Mouse (Mus musculus) gastrocnemius, postnatal 36 days (tissue): ENCODE measurements at regions not wholly inside any gene's neighbourhood (a gene's known extent, or its start where the extent isn't known, plus 50 kb on each side); places are given as distances from the start of the nearest gene placed in this dataset.

ENCODE experiments used
- DNase-seq, 2 experiments: peaks; one replicate each; pipeline ENCODE4 v3.0.0; 2022
- intact Hi-C: fragments of 180-260 bp; cut with DNase I; formaldehyde crosslinking; loops from one replicate; pipeline ENCODE4 v1.15.1; 2025

GRCm38 (mm10) chr3:37940016-37940415 is 215.7 kb upstream of the Gm5148 start:
- intact Hi-C loops, result no loop called here
- DNase-seq, result no peak

DNA sequence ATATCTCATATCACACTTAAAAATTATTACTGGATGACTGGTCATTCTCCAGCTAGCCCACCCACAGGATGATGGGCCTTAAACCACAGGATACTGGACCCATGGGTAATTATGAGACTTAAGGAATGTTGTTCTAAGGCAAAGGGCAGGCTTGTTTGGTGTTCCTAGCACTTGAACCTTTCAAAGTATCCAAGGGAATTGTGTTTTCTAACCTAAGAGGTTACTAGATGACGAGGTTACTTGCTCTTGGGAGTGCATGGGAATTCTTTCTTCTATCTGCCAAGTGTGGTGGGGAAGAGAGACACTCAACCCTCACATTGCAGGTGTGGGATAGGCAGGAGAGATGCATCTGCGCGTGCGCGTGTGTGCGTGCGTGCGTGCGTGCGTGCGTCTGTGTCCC is 214.6 kb upstream of the Gm5148 start:
- DNase-seq, result no peak
- intact Hi-C loops, result loop anchor here (5.0 kb wide), 1 partner anchor 297 kb away; no protein-coding TSS in a partner anchor

DNA sequence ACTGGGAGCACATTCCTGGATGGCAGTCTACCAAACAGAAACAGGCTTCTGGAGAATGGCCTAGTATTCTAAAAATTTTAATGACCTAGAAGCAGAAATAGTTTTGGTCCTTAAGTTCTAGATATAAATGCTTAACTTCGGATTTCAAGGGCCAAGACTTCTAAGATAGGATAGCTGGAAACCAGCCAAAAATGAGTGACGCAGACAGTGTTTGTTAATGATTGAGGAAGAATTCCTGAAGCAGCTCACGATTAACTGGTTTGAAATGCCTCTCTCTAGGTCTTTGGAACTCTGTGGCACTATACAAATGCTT is 213.9 kb upstream of the Gm5148 start:
- DNase-seq, result no peak
- intact Hi-C loops, result loop anchor here (5.0 kb wide), 1 partner anchor 296 kb away; no protein-coding TSS in a partner anchor

GRCm38 (mm10) chr3:37937381-37938283 is 213.3 kb upstream of the Gm5148 start:
- intact Hi-C loops, result loop anchor here (5.0 kb wide), 1 partner anchor 295 kb away; no protein-coding TSS in a partner anchor
- no peak for DNase-seq

DNA sequence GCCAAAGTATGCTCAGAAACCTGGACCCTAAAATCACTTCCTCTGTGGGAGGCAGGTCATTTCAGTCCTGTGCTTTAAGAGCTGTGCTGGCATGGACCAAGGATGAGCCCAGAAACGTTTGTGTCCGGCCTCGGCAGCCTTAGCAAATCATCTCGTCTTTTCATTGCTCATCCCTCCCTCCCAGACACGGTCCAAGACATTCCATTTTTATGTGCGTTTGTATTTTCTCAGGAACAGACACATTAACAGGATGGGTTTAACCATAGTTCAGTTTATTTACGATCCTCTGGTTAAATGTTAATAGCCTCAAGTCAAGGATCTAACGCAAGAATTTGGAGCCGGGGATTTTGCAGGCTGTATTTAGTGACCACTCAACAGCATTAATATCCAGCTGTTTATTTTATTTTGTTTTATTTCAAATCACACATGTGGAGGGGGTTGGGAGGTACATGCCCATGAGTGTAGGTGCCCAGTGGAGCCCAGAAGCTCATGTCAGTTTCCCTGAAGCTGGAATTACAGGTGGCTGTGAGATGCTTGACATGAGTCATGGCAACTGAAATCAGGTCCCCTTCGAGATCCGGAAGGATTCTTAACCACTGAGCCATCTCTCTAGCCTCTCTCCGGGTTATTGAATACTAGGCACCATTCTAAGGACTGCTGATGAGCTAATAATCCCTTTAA is 212.1 kb upstream of the Gm5148 start:
- intact Hi-C loops, result loop anchor here (5.0 kb wide), 1 partner anchor 294 kb away; no protein-coding TSS in a partner anchor
- no peak for DNase-seq

DNA sequence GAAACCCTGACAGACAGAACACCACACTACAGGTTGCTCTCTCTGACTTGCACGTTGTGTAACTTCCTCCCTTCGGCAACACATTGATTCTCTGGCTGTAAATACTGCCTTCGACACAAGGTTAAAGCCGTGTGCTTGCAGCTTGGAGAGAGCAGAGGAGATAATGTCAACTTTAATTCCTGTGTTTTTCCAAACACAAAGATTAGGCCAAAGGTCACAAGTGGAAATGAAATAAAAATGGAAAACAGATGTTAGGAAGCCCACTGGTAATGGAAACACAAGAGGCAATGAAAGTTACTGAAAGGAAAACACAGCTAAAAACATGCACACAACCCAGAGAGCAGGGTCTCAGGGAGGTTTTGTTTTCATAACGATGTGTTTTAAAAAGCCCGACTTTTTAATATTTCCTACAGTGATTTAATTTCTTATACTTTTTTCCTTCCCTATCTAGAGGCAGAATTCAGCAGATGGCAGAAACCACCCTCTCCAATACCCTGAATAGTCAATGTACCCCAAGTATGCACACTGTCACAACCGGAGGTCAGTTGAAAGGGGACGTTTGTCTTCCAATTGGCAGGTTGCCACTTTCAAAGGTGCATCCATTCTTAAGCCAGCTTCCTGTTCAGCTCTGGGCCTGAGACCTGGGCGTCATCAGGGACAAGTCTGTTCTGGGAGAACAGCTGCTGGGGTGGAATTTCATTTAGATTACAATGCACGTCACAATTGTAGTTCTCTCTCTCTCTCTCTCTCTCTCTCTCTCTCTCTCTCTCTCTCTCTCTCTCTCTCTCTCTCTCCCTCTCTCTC is 210.8 kb upstream of the Gm5148 start:
- peak in 1 of 2 experiments; percentile 34 for DNase-seq
- intact Hi-C loops, result loop anchor here (5.0 kb wide), 1 partner anchor 293 kb away; no protein-coding TSS in a partner anchor

GRCm38 (mm10) chr3:37934236-37934635 is 209.9 kb upstream of the Gm5148 start:
- intact Hi-C loops, result no loop called here
- DNase-seq, result no peak

DNA sequence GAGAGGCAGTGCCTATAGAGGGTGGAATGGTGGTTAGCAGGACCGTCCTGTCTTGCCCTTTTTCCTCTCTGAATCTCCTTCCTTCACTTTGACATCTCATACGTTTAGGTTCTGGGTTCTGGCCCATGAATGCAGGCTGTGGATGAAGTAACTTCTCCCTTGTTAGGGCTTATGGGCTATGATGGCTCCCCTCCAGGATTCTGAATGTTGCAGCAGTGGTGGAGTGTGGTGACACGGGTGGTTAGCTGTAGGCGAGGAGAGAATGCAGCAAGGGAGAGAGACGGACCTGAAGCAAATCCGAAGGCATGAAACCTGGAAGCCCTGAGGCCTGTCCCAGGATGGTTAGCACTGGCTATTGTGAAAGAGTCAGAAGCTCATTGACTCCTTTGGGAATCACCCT is 204.4 kb upstream of the Gm5148 start:
- DNase-seq, result no peak
- intact Hi-C loops, result no loop called here

DNA sequence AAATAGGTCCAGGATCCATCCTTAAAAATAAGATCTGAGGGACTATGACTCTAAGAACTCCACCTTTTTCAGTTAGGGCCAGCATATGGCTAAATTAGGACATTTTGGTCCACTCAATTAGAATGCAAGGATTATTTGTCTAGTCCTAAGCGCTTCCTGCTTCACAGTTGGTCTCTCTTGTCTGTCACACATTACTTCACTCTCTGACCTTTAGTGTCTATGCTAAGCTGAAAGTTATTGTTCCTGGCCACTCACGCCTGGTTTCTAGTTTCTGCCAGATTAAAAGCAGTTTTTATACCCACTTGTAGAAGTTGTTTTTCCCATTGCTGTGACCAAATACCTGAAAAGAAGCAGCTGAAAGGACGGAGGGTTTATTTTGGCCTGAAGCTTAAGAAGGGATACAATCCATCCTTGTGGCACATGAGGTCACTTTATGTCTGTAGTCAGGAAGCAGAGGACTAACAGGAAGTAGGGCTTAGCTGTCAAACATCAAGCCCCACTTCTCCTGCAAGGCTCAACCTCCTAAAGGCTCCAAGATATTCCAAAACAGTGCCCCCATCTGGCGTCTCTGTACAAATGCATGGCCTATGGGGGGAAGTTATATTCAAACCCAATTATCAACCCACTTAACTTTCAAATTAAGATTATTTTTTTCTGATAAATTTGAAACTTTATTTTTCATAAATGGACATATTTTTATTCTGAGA is 195.3 kb upstream of the Gm5148 start:
- DNase-seq, result no peak
- intact Hi-C loops, result no loop called here

- intact Hi-C loops, result no loop called here
- DNase-seq, result no peak
These were observed 192.6 kb upstream of the Gm5148 start for GRCm38 (mm10) chr3:37916786-37917479.

DNA sequence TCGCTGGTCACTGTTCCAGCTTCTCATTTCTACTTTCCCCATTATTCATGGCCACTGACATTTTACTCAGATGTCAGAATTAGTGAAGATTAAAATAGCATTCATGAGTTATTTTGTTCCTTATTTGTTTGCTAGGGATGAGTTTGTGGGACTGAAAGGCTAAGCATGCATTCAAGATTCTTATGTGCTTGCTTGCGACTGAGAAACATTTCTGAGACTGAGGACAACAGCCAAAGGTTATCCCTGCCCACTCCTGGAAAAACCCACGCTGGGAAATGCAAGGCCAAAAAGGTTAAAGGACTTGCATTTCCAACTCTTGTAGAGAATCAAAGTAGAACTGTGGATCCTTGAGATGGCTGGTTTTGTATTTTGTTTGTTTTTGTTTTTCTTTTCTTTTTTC is 192.0 kb upstream of the Gm5148 start:
- DNase-seq, result no peak
- intact Hi-C loops, result no loop called here

DNA sequence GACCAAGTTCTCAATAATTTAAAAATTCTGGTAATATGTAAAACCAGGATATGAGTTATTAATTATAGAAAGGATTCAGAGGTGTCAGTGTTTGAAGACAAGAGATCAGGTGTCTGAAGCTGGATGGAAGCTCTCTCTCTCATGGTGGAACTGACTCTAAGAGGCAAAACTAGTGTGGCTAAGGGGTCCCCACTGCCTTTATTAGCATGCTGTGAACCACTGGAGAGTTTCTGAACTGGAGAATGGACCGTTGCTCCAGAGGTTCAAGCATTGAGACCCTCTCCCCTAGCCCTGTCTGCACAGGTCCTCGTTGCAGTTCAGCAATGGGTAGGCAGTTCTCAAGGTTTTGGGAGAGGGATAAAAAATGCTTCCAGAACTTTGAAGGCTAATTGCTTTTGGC is 191.4 kb upstream of the Gm5148 start:
- no peak for DNase-seq
- intact Hi-C loops, result no loop called here

DNA sequence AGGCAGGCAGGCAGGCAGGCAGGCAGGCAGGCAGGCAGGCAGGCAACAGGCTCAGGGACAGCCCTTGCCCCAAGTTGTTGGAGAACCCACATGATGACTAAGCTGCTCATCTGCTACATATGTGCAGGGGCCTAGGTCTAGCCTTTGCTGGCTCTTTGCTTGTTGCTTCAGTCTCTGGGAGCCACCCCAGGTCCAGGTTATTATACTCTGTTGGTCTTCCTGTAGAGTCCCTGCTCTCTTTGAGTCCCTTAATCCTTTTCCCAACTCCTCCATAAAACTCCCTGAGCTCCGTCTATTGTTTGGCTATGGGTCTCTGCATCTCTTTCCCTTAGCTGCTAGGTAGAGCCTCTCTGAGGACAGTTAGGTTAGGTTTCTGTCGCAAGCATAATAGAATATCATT is 189.8 kb upstream of the Gm5148 start:
- no peak for DNase-seq
- intact Hi-C loops, result no loop called here

- intact Hi-C loops, result no loop called here
- DNase-seq, result no peak
These were observed 185.5 kb upstream of the Gm5148 start for GRCm38 (mm10) chr3:37909821-37910220.

DNA sequence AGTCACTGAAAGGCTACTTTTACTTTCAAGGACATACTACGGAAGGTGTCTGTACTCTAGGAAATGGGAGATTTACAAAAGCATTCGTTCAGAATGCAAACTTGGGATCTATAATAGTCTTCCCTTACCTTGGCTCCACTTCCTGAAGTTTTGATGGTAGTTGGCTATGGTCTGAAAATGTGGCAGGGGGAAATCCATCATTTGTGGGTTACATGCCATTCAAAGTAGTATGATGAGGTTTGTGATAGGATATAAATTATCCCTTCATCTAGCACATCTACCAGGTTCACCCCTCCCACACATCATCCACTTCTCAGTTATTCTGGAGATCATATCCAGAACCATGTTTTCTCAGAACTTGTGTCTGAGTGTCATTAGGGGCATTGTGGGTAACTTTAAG is 184.7 kb upstream of the Gm5148 start:
- intact Hi-C loops, result no loop called here
- no peak for DNase-seq

DNA sequence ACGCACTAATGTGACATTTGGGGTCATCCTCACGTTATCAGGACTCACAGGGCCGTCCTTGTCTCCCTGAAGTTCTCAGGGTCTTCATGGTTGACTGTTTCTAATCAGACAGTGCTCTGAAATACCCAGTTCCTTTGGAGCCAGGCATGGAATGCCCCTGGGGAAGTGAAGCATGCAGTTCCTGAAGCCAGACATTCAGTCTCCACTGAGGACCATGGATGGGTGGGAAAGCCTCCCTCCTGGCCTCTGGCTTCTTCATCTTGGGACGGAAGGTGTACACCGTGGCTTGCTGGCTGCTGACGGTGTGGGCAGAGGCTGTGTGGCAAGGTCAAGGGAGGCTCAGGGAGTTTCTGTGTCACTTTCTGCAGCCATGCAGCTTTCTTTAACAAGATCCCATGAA is 184.2 kb upstream of the Gm5148 start:
- DNase-seq, result no peak

GRCm38 (mm10) chr3:37907432-37908088 is 183.3 kb upstream of the Gm5148 start:
- intact Hi-C loops, result no loop called here
- DNase-seq, result peak; percentile 46 to 49

More for the DNA sequence above, 184.2 kb upstream of the Gm5148 start:
- intact Hi-C loops, result no loop called here

DNA sequence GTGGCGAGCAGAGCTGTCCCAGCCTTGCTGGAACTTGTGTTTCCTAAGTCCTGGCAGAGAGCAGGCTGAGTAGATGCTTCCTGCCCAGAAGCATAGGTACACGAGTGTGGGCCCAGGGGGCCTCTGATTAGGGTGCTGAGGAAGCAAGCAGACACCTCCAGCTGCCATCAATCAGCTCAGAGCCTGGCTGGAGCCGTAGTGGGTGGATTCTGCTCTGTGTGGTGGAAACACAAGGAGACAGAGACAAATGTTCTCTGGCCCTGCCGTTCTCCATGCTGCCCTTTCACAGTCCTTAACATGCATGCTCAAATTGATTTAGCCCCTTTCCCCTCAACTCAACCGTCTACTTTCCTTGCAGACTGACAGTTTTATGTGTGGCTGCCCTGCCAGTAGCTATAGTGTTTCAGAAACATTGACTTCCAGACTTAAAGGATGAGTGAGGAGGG is 182.5 kb upstream of the Gm5148 start:
- intact Hi-C loops, result no loop called here
- DNase-seq, result no peak

GRCm38 (mm10) chr3:37904188-37904587 is 179.9 kb upstream of the Gm5148 start:
- intact Hi-C loops, result no loop called here
- no peak for DNase-seq
